Mouse (Mus musculus): Measurements from ENCODE around the gene Magi1.
"Not testable (repeated sequence)": the region's sequence is repeated elsewhere in the genome, so short reads cannot be mapped to it uniquely, and the experiment has no call there.

Gene Magi1

DNA sequence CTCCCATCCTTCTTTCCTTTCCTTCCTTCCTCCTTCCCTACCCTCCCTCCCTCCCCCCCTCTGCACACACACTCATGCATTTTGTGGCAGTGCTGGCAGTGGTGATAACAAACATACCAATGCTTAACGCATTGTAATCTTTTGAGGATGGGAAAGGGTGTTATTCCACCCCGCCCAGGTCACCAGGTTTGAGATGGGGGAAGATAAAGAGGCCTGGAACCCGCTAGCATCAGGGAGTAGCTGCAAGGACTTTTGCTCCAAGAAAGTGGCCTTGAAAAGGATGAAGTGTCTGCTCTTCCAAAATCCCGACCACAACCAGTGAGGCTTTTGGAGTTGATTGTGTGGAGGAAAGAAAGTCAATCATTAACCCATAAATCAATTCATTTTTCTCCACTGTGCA lies 218.9 kb downstream of the Magi1 start:
- no peak for DNase-seq (ENCODE audit: low read depth, low spot score)

DNA sequence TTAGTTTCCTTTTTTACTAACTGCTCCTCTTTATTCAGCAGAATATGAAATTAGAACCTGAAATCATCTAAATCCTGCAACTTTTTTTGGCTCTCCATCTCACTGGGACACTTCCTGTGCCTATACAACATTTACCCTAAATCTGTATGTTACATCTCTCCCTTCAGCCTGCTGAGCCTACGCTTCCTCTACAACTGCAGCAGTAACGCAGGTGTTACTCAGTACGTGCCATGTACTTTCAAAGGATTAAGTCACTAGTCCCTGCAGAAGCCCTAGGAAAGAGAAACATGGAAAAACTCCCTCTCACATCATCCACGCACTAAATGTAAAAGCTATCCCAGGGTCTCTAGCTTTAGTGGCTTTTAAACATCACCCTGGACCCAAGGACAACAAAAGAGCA lies 220.2 kb downstream of the Magi1 start:
- DNase-seq (ENCODE audit: low read depth, low spot score), result no peak

DNA sequence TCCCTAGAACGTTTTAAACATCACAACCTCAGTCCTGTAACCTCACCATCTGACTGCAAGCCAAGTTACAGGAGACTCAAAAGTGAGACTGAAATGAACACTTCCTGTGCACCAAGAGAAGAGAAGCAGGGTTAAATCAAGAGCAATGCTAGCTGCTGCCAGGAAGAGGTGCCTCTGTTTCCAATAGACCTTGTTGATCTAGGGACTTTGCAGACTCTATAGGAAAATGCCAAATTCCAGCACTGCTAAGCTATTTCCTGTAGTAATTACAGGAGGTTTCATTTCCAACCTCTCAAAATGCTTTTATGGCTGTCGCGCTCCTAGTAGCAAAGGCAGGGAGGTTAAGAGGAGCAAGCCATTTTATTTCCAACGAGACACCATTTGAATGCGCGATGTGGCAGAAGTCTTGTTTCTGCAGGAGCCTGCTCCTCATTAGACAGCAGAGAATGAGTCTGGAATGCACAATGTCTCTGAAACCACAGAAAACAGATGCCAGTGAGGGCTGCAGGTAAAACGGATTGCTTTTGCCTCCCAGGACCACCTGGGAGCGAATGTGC lies 222.2 kb downstream of the Magi1 start:
- DNase-seq (ENCODE audit: low read depth, low spot score), result no peak

DNA sequence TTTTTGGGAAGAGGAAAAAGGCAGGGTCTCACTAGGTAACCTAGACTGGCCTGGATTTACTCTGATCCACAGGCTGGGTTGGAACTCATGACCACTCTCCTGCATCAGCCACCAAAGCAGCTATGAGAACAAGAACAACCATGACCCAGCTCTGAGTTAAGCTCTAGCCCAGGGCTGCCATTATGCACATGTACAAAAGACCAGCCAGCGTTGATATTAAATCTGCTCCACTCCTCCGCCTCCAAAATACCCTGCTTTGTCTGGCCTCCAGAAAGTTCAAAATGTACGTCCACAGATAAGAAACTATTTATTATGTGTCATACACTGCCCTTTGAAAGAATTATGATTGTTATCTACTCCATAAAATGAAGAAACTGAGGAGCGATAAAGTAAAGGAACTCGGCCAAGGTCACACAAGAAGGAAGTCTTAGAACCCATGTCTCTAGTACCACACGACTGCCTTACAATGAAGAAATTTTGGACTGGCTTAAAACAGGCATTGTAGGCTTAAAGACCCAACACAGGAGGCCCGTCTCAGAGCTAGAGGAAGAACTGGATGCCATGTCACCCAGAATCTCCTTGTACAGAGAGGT lies 223.0 kb downstream of the Magi1 start:
- no peak for DNase-seq (ENCODE audit: low read depth, low spot score)

DNA sequence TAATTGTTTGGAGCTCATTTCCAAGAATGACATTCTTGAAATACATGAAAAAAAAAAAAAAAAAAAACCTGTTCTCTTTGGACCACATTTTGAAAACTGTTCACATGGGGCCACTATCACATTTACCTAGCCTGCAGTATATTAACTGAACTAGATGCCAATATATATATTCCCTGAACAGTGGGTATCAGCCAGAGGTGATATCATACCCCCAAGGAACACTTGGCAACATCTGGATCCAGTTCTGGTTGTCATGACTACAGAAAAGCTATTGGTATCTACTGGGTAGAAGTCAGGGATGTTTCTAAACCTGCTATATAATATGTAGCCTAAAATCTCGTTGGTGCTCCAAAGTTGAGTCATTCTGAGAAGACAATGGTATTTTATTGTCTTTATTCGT lies 224.6 kb downstream of the Magi1 start:
- DNase-seq (ENCODE audit: low read depth, low spot score), result no peak

DNA sequence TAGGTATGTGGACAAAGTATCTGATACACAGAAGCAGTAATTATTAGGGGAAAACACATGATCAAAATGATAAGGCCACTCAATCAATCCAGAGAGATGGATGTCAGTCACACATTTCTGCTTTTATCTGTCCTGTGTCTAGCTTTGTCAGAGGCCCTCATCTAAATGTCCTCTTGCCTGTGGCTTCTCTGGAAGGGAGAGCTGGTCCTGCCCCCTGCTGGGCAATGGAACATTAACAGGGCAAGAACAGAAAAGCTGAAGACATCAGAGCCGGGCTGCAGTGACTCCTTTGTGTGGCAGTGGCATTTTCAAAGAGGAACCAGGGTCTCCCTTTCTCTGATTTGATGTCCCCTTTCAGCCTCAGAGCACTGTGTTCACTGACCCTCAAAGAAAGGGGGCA lies 229.8 kb downstream of the Magi1 start:
- DNase-seq (ENCODE audit: low read depth, low spot score), result no peak

DNA sequence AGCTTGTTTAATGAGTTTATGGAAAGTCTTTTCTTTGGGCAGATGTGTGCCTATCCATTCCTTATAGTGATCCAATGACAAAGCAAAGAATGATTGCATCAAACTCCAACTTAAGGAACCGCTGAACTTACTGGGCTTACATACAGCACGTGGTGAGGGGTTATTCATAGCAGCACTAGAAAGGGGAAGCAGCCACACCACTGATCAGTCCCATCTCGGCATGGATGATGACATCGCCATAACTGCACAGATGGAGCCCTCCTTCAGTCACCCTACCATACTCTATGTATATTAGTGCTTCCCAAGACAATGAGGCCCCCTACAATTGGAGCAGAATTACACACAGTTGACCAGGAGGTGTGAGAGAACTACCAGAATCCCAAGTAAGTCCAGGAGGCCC lies 238.5 kb downstream of the Magi1 start:
- no peak for DNase-seq (ENCODE audit: low read depth, low spot score)

DNA sequence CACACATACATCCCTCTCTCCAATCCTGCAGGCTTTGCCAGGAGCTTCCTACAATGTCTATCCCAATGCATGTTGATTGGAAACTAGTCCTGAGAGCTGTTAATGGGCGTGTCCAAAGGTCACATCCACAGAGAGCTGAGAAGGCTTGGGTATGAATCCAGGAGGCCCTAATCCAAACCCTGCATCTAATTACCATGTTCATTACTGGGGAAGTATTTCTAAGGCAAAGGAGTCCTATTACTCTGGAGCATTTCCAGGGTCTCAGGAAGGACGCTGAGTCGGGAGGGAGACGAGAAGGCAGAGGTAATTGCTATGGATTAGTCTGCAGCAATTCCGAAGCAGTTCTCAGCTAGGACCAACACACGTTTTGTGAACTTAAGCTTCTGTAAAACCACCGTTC lies 240.3 kb downstream of the Magi1 start:
- DNase-seq (ENCODE audit: low read depth, low spot score), result no peak

DNA sequence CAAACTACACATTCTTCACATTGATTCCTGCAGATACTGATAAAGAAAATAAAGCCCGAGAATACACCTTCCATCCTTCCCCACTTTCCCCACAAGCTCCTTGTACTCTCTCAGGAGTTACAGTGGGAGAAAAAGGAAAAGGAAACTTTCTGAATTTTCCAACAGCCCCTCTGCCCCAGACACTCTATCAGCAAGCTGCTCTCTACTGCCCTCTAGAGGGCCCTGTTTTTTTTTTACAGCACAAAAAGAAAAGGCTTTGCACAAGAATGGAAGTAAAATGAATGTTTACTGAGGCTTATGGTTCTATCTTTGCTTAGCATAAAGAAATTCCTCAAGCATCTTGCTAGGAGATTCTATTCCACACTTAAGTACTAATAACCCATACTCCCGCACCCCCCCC lies 243.6 kb downstream of the Magi1 start:
- DNase-seq (ENCODE audit: low read depth, low spot score), result no peak

DNA sequence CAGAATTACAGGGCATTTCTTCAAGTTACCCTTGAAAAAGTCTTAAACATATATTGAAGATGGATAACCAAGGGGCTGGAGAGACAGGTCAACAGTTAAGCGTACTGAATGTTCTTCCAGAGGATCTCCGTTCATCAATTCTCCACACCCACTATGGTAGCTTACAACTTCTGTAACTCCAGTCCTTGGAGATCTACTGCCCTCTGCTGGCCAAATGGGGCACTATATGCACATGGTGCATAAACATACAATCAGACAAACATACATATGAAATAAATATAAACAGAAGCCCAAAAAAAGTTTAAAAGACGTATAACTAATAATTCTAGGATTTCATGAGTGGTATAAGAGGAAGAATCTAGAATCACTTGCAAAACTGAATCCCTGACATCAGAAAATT lies 244.8 kb downstream of the Magi1 start:
- no peak for DNase-seq (ENCODE audit: low read depth, low spot score)

DNA sequence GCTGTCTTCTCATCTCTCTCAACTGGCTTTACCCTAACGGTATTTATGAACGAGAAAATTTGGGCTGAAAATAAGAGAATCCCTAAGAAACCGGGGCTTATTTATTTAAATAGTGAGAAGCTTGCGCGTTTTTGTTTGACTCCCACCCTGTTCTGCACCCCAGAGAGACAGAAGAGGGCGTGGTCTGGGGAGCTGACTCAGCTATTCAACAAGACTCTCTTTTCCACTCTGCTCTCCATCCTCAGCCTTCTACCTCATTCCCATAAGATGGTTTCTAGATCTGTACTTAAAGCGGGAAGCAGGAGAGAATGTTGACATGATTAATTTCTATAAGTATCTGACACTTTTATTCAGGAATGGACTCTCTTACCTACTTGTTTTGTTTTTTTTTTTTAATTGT lies 247.2 kb downstream of the Magi1 start:
- DNase-seq (ENCODE audit: low read depth, low spot score), result no peak

DNA sequence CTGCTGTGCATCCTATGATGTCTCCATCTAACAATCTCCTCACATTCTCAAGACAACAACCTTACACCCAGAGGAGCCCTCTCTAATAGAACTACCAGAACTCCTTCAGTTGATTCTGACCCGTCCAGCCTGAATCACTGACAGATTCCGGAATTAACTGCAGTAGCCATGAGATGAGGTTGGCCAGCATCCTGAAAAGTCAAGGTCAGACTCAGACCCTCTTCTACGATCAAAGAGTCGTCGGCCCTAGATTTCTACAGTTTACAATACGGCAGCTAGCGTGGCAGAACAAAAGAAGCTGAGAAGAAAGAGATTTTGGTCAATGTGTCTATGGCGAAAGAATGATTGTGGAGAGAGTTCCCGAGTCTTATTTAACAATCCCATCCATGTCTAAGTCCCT lies 257.4 kb downstream of the Magi1 start:
- no peak for DNase-seq (ENCODE audit: low read depth, low spot score)

DNA sequence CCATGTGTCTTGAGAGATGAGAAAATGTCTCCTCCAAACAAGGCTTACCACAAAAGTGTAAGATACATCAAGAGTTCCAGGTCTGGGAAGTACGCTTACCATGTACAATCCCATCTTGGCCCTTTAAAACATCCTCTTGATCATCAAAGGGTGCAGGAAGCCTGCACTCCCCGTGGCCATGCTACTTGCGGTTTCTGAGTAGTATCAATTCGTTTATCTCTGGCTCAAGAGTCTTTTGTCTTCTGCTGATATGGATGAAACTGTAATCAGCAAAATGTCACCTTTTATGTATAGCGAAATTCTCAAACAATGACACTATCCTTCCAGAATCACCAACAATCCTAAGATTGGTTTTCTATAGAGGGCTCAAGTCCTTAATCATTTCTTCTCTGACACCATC lies 261.3 kb downstream of the Magi1 start:
- no peak for DNase-seq (ENCODE audit: low read depth, low spot score)

DNA sequence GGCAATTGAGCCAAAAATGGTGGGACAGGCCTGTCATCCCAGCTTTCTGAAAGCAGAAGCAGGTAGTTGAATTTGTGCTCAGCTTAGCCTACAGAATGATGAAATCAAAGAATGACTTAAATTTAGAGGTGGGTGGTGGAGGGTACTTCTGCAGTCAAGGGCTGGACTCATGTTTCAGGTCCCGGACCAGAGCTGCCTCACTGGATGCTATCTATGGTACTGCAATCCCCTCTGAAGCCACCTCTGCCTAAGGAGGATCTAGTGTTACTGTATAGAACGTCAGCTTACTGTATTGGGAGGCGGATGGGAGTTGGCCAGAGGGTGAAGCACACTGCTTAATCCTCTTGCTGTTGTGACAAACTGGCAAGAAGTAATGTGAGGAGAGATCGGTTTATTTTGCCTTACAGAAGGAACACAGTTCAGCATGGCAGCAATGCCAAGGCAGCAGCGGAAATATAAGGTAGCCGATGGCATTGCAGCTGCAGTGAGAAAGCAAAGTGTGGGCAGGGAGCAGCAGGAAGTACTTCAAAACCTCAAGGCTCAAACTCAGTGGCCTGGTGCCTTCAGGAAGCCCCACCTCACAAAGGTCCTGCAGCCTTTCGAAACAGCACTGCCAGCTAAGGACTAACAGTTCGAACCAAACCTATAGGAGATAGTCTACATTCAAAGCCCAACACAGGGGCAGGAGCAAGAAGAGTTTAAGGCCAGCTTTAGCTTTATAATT lies 262.3 kb downstream of the Magi1 start:
- no peak for DNase-seq (ENCODE audit: low read depth, low spot score)

DNA sequence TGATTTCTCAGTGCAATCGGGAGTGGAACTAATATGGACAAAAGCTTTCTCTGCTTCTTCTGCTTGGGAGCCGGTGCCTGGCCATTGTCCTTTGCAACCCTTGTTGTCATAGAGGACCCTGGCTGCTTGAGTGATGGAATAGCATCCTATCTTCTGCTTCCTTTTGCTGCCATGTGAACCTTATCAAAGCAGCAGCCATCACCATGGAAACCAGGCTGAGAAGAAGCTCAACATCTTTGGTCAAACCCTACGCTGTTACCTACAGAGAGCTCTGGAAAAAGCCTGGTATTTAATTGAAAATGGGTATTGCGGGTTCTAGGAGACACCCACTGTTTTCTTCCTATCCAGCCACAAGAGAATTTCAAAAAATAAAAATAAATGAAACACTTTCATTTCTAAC lies 263.2 kb downstream of the Magi1 start:
- no peak for DNase-seq (ENCODE audit: low read depth, low spot score)

DNA sequence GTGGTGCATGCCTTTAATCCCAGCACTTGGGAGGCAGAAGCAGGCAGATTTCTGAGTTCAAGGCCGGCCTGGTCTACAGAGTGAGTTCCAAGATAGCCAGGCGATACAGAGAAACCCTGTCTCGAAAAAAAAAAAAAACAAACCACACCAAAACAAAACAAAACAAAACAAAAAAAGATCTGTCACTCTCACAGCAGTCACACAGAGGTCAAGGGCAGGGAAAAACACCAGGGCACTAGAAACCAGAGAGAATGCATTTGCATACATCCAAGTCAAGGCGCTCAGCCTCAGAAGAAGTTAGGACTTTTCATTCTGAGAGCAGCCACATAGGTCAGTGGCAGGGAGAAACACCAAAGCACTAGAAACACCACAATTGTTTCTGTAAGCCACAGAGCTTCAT lies 263.8 kb downstream of the Magi1 start:
- no peak for DNase-seq (ENCODE audit: low read depth, low spot score)

DNA sequence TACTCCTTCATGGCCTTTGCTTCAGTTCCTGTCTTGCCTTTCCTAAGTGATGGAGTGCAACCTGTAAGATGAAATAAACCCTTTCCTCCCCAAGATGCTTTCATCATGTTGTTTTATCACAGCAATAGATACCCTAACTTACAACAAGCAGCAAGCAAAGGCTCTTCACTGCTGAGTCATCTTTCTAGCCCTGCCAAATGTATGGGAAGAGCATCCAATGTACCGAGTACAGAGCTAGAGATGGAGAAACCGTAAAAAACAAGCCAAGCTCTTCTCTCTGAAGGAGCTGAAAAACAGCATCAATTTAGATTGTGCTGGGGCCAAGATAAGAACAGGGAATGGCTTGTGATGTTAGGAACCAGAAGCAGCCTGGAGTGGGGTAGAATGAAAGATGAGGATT lies 270.0 kb downstream of the Magi1 start:
- no peak for DNase-seq (ENCODE audit: low read depth, low spot score)

DNA sequence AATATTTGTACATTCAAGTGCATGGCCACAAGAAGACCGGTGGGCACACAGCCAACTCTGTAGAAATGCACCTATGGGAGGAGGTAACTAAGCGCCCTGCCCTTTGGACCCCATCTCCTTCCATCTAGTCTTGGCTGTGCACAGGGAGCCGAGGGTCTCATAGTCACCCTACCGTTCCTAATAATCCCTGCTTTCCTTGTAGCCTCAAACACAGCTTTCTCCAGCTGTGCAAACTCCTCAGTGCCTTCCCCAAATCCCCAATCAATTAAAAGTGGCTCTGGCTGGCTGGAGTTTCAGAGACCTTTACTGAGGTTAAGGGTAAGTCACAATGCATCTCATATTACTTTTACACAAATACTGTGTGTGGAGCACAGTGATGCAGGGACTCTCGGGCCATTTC lies 271.8 kb downstream of the Magi1 start:
- DNase-seq (ENCODE audit: low read depth, low spot score), result no peak

DNA sequence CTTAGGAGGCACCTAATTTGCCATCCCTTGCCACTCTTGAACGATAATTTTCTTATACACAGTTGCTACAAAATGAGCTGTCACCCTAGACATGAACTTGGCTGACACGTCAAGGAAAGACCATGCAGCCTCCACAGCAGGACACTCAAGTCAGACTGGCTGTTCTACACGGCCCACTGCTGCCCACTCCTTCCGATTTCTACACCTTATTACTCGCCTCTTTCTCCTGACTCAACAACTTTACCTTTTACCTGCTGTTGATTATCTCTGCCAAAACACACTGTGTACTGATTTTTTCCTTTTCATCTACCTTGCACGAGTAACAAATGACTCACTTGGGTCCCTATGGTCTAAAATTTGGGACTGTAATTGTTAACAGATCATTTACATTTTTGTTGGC lies 272.2 kb downstream of the Magi1 start:
- DNase-seq (ENCODE audit: low read depth, low spot score), result no peak

DNA sequence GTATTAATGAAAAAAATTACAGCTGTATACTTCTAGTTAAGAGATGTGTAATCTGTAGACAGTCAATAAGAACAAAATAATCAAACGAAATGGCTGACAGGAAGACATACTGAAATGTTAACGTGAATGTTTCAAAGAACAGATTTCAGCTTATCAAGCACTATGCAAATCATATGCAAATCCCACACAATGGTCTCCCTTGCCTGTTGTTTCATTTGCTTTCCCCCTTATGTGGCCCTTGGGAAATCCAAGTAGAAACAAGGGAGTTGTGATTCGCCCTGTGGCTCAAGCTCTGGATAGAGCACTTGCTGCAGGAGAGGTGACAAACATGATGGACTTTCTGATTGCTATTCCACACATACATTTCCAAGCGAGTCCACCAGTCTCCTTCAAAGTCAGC lies 275.1 kb downstream of the Magi1 start:
- no peak for DNase-seq (ENCODE audit: low read depth, low spot score)

DNA sequence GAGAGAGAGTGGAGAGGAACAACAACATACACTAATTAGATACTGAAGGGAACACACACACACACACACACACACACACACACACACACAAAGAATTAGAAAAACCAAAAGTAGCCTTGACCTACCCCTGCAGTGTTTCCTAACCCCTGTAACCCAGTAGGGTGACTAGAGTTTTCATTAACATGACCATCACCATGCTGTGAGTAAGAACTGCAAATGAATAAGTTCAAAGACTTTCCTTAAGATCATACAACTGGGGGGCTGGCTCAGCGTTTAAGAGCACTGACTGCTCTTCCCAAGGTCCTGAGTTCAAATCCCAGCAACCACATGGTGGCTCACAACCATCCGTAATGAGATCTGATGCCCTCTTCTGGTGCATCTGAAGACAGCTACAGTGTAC lies 280.1 kb downstream of the Magi1 start:
- DNase-seq (ENCODE audit: low read depth, low spot score), result not testable (repeated sequence)

DNA sequence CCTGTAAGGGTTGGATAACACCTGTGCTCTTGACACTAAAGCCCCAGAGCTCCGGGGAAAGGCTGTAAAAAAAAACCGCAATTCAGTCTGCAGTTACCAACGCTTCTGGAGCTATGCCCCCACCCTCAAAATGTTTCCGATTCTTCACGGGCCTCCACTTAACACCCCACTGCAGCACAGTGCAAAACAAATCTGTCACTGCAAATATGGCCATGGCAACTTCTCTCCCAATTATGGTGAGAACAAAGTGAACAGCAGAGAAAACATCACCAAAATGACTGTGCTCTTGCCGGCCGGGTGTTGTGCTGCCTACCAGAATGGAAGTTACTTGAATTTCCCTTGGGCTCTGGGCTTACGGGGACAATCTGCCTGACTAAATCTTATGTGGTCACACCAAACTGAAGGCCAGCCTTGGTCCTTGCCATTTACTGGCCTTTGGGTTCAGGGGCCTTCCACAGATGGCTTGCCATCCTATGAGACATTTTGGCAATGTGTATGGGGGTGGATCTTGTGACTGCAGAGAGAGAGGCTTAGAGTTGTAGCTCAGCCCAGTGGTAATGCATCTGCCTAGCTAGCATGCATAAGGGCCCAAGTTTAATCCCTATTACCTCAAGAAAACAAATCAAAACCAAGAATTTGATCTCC lies 286.8 kb downstream of the Magi1 start:
- DNase-seq (ENCODE audit: low read depth, low spot score), result no peak

DNA sequence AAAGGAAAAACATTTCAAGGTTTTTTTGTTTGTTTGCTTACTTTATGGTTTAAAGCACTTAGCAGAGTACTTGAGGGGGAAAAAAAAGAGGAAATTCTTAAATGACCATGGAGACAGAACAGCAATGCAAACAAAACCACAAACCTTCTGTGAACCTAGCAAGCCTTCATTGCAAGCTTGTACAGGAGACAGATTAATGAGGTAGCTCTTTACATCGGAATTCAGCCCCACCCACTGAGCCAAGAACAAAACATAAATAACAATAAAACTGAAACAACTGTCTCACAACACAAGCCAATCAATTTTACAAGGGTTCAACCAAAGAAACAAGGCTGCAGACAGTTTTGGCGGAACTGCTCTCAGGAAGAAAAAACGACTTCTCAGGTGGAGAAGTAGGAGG lies 296.2 kb downstream of the Magi1 start:
- DNase-seq (ENCODE audit: low read depth, low spot score), result no peak

All from skeletal muscle tissue, adult 2 months (tissue).